Mouse (Mus musculus) ovary, postnatal 14 days (tissue): ENCODE results near the gene Slc35e2.
"Not testable (repeated sequence)": the region's sequence is repeated elsewhere in the genome, so short reads cannot be mapped to it uniquely, and the experiment has no call there.

Experiments used
- DNase-seq: peaks from one replicate; pipeline ENCODE4 v3.0.0; 2022; ENCODE audit warnings: low spot score

The Slc35e2 gene

DNA sequence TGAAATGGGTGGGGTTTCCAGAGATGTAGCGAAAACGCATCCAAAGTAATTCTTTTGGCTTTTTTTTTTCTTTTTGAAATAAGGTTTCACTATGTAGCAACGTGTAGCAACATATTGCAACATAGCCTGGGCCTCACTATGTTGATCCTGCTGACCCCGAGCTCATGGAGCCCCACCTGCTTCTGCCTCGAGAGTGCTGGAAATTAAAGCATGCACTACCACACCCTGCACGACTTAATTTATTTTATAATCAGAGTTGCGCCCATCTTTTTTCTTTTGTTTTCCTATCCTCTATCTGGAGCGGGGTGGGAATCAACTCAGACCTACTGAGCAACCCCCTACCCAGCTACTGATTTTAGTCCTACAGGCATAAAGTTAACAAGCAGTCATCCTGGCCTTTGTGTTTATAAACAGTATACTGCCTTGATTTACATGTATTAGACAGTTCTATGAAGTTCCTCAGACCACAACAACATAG, 68.4 kb downstream of the Slc35e2 start:
- DNase-seq = no peak

- not testable (repeated sequence) for DNase-seq
These were observed 69.0 kb downstream of the Slc35e2 start for GRCm38 (mm10) chr4:155670236-155670635.

- DNase-seq = no peak
These were observed 70.9 kb downstream of the Slc35e2 start for GRCm38 (mm10) chr4:155672082-155672481.
